Mouse (Mus musculus) liver, embryonic 11.5 days (tissue): Measurements from ENCODE around the gene Plekha6. TPM values are rescaled to one million over a fixed set of nuclear protein-coding genes. Genes with fewer than 3 reads are reported as not detected.

ENCODE experiments used
- ATAC-seq: fragments of 200-750 bp; cut with Nextera tagmentation; replicated peaks from 2 replicates; pipeline ENCODE4 v1.8.0; 2017; ENCODE audit warnings: moderate number of reproducible peaks, mild to moderate bottlenecking, moderate TSS enrichment, moderate library complexity; ENCODE audit not compliant: low FRiP score
- DNase-seq: peaks from one replicate; pipeline ENCODE4 v3.0.0-alpha.2; 2017; ENCODE audit warnings: low spot score
- H3K27ac ChIP-seq: fragments of 300-500 bp; sonication (generic); 2 replicates; pipeline ENCODE4 v1.5.1; 2014; ENCODE audit warnings: mild to moderate bottlenecking, low read depth, low read length, control low read depth
- H3K27me3 ChIP-seq: fragments of 300-500 bp; sonication (generic); replicated peaks from 2 replicates; pipeline ENCODE4 v1.6.1; 2014; ENCODE audit warnings: low read length, mixed read lengths; ENCODE audit not compliant: control insufficient read depth, insufficient read depth
- H3K36me3 ChIP-seq: fragments of 300-500 bp; sonication (generic); 2 replicates; pipeline ENCODE4 v1.6.1; 2014; ENCODE audit warnings: mild to moderate bottlenecking, low read length, moderate library complexity, mixed read lengths; ENCODE audit not compliant: control insufficient read depth, insufficient read depth
- H3K4me1 ChIP-seq: fragments of 300-500 bp; sonication (generic); replicated peaks from 2 replicates; pipeline ENCODE4 v1.6.1; 2014; ENCODE audit warnings: low read length, mixed read lengths; ENCODE audit not compliant: control insufficient read depth, insufficient read depth
- H3K4me2 ChIP-seq: fragments of 300-500 bp; sonication (generic); 2 replicates; pipeline ENCODE4 v1.6.1; 2014; ENCODE audit warnings: mild to moderate bottlenecking, control low read depth, moderate library complexity
- H3K4me3 ChIP-seq: fragments of 300-500 bp; sonication (generic); 2 replicates; pipeline ENCODE4 v1.5.1; 2014; ENCODE audit warnings: low read depth, low read length, control low read depth
- H3K9ac ChIP-seq: fragments of 300-500 bp; sonication (generic); 2 replicates; pipeline ENCODE4 v1.6.1; 2014; ENCODE audit warnings: low read depth, low read length, control low read depth
- H3K9me3 ChIP-seq: fragments of 300-500 bp; sonication (generic); 2 replicates; pipeline ENCODE4 v1.6.1; 2016; ENCODE audit warnings: low read length, inconsistent platforms, mixed read lengths; ENCODE audit not compliant: control insufficient read depth
- WGBS: fragments of 180-500 bp; shearing (Covaris S2); extraction: QIAGEN DNeasy Blood & Tissue Kit; methylation state at CpG from one replicate; pipeline ENCODE4 v1.1.7; 2014; 5-methylcytosine and 5-hydroxymethylcytosine counted together
- polyA plus RNA-seq: library from polyadenylated mRNA; unstranded; fragments of >200 nt; fragmentation: Nextera tagmentation; extraction: Ambion mirVana; gene quantifications from 2 replicates; pipeline ENCODE4 v1.2.1, GENCODE M21; 2014

Gene Plekha6
- 4.1 and 4.3 TPM in 2 replicates for polyA plus RNA-seq

DNA sequence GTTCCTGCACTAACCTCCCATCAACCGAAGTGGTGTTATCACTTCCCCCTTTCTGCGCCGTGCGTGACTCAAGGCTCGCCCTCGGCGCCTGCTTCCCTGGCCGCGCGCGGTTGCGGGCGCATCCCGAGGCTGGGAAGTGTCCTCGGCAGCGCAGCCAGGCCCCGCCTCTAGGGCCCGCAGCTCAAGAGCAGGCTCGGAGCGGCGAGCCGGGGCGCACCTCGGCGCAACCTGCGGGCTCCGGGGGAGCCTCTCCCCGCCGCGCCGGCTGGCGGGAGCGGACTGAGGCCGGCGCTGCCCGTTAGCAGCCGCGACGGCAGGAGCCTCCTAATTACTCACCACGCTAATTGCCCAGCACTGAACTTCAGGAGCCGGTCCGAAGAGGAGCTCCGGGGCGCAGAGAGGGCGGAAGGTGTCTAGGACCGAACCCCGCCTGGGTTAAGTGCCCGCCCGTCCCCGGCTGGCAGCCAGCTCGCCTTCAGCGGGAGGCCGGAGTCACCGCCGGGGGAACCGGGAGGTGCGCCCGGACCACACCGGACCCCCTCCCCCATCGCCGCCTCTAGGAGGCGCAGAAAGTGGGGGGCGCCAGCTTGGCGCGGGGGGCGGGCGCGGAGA is at the start of gene Plekha6:
Gene Plekha6 (plus strand): TSS at position 391 of the 612 bp plus-strand sequence.
- no peak; the same call in 1 of the 2 replicates for ATAC-seq
- peak within 1 kb of the TSS; percentile 90 for H3K4me2 ChIP-seq
- peak within 1 kb of the TSS; percentile 57 for H3K4me3 ChIP-seq
- peak within 1 kb of the TSS; percentile 40 for H3K9ac ChIP-seq
- no peaks in the 10 kb centered on the region for H3K36me3 ChIP-seq
- H3K9me3 ChIP-seq, result no peaks in the 10 kb centered on the region
- under 1% methylated on average over 66 of the region's 68 CpGs for WGBS
- peak; percentile 55 for DNase-seq
- H3K4me1 ChIP-seq, result 0 out of 2 replicates have a peak, but pooled peaks cover 9% of the 10 kb centered on the region
- peaks cover 73% of the 10 kb centered on the region for H3K27me3 ChIP-seq
- H3K27ac ChIP-seq, result no peak within 1 kb of the TSS

DNA sequence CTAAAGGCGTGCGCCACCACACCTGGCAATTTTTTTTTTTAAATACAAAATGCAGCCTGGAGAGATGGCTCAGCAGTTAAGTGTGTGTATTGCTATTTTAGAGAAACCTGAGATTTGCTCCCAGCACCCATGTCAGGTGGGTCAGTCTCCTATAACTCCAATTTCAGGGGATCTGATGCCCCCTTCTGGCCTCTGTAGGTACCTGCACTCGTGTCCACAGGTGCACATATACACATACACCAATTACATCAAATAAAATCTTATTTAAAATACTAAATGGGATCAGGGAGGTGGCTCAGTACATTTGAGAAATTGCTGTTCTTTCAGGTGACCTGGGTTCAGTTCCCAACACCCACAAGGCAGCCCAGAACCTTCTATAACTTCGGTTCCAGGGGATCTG is 47.9 kb upstream of the Plekha6 start:
- 82% methylated on average over 4 of the region's 4 CpGs for WGBS
- Histone ChIP-seq H3K4me3 (no peak overlapping the region), H3K36me3 (no peaks in the 10 kb centered on the region), H3K27ac (no peak overlapping the region), H3K4me1 (peaks cover 15% of the 10 kb centered on the region), H3K4me2 (no peak overlapping the region), H3K27me3 (no peaks in the 10 kb centered on the region), H3K9ac (no peak overlapping the region), H3K9me3 (no peaks in the 10 kb centered on the region)
- ATAC-seq (no peak), DNase-seq (no peak)

- H3K9ac ChIP-seq, result no peak overlapping the region
- no peak for DNase-seq
- H3K4me3 ChIP-seq, result no peak overlapping the region
- H3K36me3 ChIP-seq, result no peaks in the 10 kb centered on the region
- H3K4me1 ChIP-seq, result peaks cover 15% of the 10 kb centered on the region
- 78% methylated on average over 5 of the region's 5 CpGs for WGBS
- H3K27ac ChIP-seq, result peak overlapping the region; percentile 70
- H3K9me3 ChIP-seq, result no peaks in the 10 kb centered on the region
- H3K27me3 ChIP-seq, result no peaks in the 10 kb centered on the region
- ATAC-seq, result peak; percentile 69
- no peak overlapping the region for H3K4me2 ChIP-seq
These were observed 45.9 kb upstream of the Plekha6 start for GRCm38 (mm10) chr1:133118127-133118526.

- H3K27ac ChIP-seq, result peak overlapping the region; percentile 70
- peaks cover 15% of the 10 kb centered on the region for H3K4me1 ChIP-seq
- no peak for DNase-seq
- no peaks in the 10 kb centered on the region for H3K27me3 ChIP-seq
- H3K9ac ChIP-seq, result no peak overlapping the region
- ATAC-seq, result peak; percentile 96
- H3K36me3 ChIP-seq, result no peaks in the 10 kb centered on the region
- H3K4me3 ChIP-seq, result no peak overlapping the region
- H3K9me3 ChIP-seq, result no peaks in the 10 kb centered on the region
- 25% methylated on average over 3 of the region's 3 CpGs for WGBS
- H3K4me2 ChIP-seq, result peak overlapping the region; percentile 8; the same call in 1 of the 2 replicates
These were observed 45.2 kb upstream of the Plekha6 start for GRCm38 (mm10) chr1:133118844-133119243.

GRCm38 (mm10) chr1:133119931-133120712 is 43.9 kb upstream of the Plekha6 start:
- H3K27ac ChIP-seq, result 0 out of 2 replicates have a peak overlapping the region, but pooled peaks have one; percentile 70
- WGBS, result 60% methylated on average over 7 of the region's 7 CpGs
- H3K27me3 ChIP-seq, result no peaks in the 10 kb centered on the region
- DNase-seq, result no peak
- H3K36me3 ChIP-seq, result no peaks in the 10 kb centered on the region
- H3K4me2 ChIP-seq, result no peak overlapping the region
- no peak for ATAC-seq
- no peak overlapping the region for H3K4me3 ChIP-seq
- peaks cover 15% of the 10 kb centered on the region for H3K4me1 ChIP-seq
- H3K9ac ChIP-seq, result no peak overlapping the region
- H3K9me3 ChIP-seq, result no peaks in the 10 kb centered on the region

- Histone ChIP-seq H3K36me3 (no peaks in the 10 kb centered on the region), H3K4me1 (peaks cover 15% of the 10 kb centered on the region), H3K27me3 (no peaks in the 10 kb centered on the region), H3K4me2 (no peak overlapping the region), H3K27ac (no peak overlapping the region), H3K9me3 (no peaks in the 10 kb centered on the region), H3K4me3 (no peak overlapping the region), H3K9ac (no peak overlapping the region)
- ATAC-seq (no peak), DNase-seq (no peak)
- WGBS, result 57% methylated on average over 6 of the region's 6 CpGs
These were observed 42.8 kb upstream of the Plekha6 start for GRCm38 (mm10) chr1:133121246-133121645.

DNA sequence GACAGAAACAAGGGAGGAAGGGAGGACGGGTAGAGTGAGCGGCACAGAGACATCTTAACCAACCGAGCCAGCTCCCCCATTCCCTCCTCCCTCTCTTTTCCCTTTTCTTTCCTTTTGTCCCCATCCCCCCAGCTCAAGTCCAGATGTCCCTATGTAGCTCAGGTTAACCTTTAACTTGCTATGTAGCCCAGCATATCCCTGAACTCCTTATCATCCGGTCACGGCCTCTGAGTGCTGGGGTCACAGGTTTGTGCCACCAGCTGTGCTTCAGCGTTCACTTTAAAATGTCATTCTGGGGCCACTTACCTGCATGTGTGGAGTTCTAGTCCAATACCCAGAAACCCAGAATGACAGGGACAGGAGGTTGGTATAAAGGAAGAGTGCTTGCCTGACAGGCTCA is 39.9 kb upstream of the Plekha6 start:
- no peak for DNase-seq
- peak; percentile 40; the same call in 1 of the 2 replicates for ATAC-seq
- Histone ChIP-seq H3K9me3 (no peaks in the 10 kb centered on the region), H3K36me3 (no peaks in the 10 kb centered on the region), H3K4me1 (peaks cover 18% of the 10 kb centered on the region), H3K4me2 (no peak overlapping the region), H3K4me3 (no peak overlapping the region), H3K9ac (no peak overlapping the region), H3K27me3 (no peaks in the 10 kb centered on the region), H3K27ac (no peak overlapping the region)
- 74% methylated on average over 6 of the region's 6 CpGs for WGBS

- no peak overlapping the region for H3K9ac ChIP-seq
- H3K36me3 ChIP-seq, result no peaks in the 10 kb centered on the region
- DNase-seq, result no peak
- no peaks in the 10 kb centered on the region for H3K27me3 ChIP-seq
- WGBS, result 83% methylated on average over 9 of the region's 9 CpGs
- peaks cover 9% of the 10 kb centered on the region; the same call in 1 of the 2 replicates for H3K4me1 ChIP-seq
- H3K27ac ChIP-seq, result no peak overlapping the region; the same call in 1 of the 2 replicates
- H3K4me2 ChIP-seq, result no peak overlapping the region
- H3K4me3 ChIP-seq, result no peak overlapping the region
- ATAC-seq, result no peak
- H3K9me3 ChIP-seq, result no peaks in the 10 kb centered on the region
These were observed 38.2 kb upstream of the Plekha6 start for GRCm38 (mm10) chr1:133125640-133126364.
